Mouse (Mus musculus): ENCODE measurements around the gene Exog.

GRCm38 (mm10) chr9:119481612-119482011, 36.9 kb downstream of the Exog start:
- no peak for TF ChIP-seq GATA1 (IDR thresholded peaks at IDR 0.05; ENCODE audit: low read length)
- no peak for TF ChIP-seq TAL1 (IDR thresholded peaks at IDR 0.05; ENCODE audit: low read length)

All from erythroblast, embryonic 14.5 days (primary cell).